8 mouse cellular contexts compared by ENCODE assay signal in the genomic region with DNA sequence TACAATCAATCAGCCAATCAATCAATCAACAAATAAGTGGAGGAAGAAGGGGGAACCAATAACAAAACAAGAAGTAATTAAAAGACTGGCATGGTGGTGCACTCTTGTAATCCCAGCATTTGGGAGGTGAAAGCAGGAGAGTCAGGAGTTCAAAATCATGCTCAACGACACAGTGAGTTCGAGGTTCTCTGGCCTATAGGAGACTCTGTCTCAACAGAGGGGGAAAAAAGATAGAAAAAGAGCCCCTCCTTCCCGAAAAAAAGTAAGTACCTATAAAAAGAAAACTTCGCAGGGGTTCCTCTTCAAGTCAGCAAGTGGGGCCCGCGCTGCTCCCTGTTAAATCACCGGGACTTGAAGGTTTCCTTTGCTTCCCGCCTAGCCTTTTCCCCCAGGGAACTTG. TPM values are rescaled to one million over a fixed set of nuclear protein-coding genes. Genes with fewer than 3 reads are reported as not detected.
A peak's percentile ranks its signal among the peaks of the same experiment; 100 is the strongest.
DNase-seq lines count a peak whose midpoint lies in the region; ATAC-seq and TF ChIP-seq lines count a peak whose summit lies in the region.

A gene (plus strand): TSS at position 136 of the 400 bp plus-strand sequence.
A gene (minus strand): TSS at position 347 of the 400 bp plus-strand sequence.

- no peak within 1 kb of the TSS for H3K27ac ChIP-seq in cerebellum, adult 2 months (ENCODE audit: insufficient read depth, low read length)
- no peak within 1 kb of the TSS for H3K27ac ChIP-seq in ES-Bruce4 (ENCODE audit: insufficient read depth, low read length)
- peak within 1 kb of the TSS; percentile 7 for H3K27ac ChIP-seq in forebrain, embryonic 11.5 days (ENCODE audit: low read depth, low read length)
- H3K27ac ChIP-seq in liver, embryonic 12.5 days, result peak within 1 kb of the TSS; percentile 78
- H3K27ac ChIP-seq in stomach, postnatal 0 days (replicated peaks), result peak within 1 kb of the TSS; percentile 74

- peaks cover 7% of the 10 kb centered on the region for H3K36me3 ChIP-seq in ES-Bruce4 (ENCODE audit: control insufficient read depth, insufficient read depth, low read length, poor library complexity, severe bottlenecking)
- H3K36me3 ChIP-seq in forebrain, embryonic 11.5 days (ENCODE audit: control insufficient read depth, insufficient read depth, low read length), result no peaks in the 10 kb centered on the region
- H3K36me3 ChIP-seq in liver, embryonic 12.5 days, result peaks cover 5% of the 10 kb centered on the region; the same call in 1 of the 2 replicates
- H3K36me3 ChIP-seq in stomach, postnatal 0 days (ENCODE audit: control insufficient read depth, insufficient read depth, low read length), result no peaks in the 10 kb centered on the region

- DNase-seq in cerebellum, adult 2 months, result no peak
- no peak for DNase-seq in cerebellum, adult 11 months
- DNase-seq in forebrain, embryonic 11.5 days (ENCODE audit: low spot score), result no peak
- no peak for DNase-seq in stomach, postnatal 0 days (ENCODE audit: low spot score)
- no peak for DNase-seq in embryo, embryonic 10 days (ENCODE audit: low spot score)

- TF ChIP-seq CTCF in cerebellum, adult 2 months (IDR thresholded peaks at IDR 0.05; ENCODE audit: borderline replicate concordance, insufficient read depth, low read depth, low read length), result no peak
- TF ChIP-seq CTCF in ES-Bruce4 (IDR thresholded peaks at IDR 0.05; ENCODE audit: low read depth, low read length), result no peak
- no peak for TF ChIP-seq CTCF in stomach, postnatal 0 days (IDR thresholded peaks at IDR 0.05; ENCODE audit: low read depth)

- WGBS in cerebellum, adult 2 months, result 12% methylated on average over 8 of the region's 8 CpGs
- 30% methylated on average over 8 of the region's 8 CpGs for WGBS in forebrain, embryonic 11.5 days
- WGBS in liver, embryonic 12.5 days (ENCODE audit: insufficient replicate concordance), result 5% methylated on average over 8 of the region's 8 CpGs
- 11% methylated on average over 8 of the region's 8 CpGs for WGBS in stomach, postnatal 0 days

- peak within 1 kb of the TSS; percentile 95 for H3K9ac ChIP-seq in ES-Bruce4 (ENCODE audit: low read depth, poor library complexity, severe bottlenecking)
- H3K9ac ChIP-seq in forebrain, embryonic 11.5 days (ENCODE audit: low read length), result peak within 1 kb of the TSS; percentile 69
- H3K9ac ChIP-seq in liver, embryonic 12.5 days, result peak within 1 kb of the TSS; percentile 91
- peak within 1 kb of the TSS; percentile 81 for H3K9ac ChIP-seq in stomach, postnatal 0 days (ENCODE audit: low read length)

- H3K4me2 ChIP-seq in forebrain, embryonic 11.5 days (ENCODE audit: low read depth, low read length, severe bottlenecking), result peak within 1 kb of the TSS; percentile 55
- peak within 1 kb of the TSS; percentile 79 for H3K4me2 ChIP-seq in liver, embryonic 12.5 days
- H3K4me2 ChIP-seq in stomach, postnatal 0 days (replicated peaks; ENCODE audit: low read depth), result peak within 1 kb of the TSS; percentile 58

- no peak; the same call in 1 of the 2 replicates for ATAC-seq in forebrain, embryonic 11.5 days (replicated peaks; ENCODE audit: low FRiP score)
- no peak for ATAC-seq in hematopoietic stem cell, adult 5-6 weeks (replicated peaks in 1 of 2; ENCODE audit: insufficient read depth in 1 of 2, low FRiP score in 2 of 2, low TSS enrichment in 1 of 2, low read depth in 1 of 2, poor library complexity in 2 of 2, severe bottlenecking in 2 of 2)
- ATAC-seq in liver, embryonic 12.5 days, result peak; percentile 16; the same call in 1 of the 2 replicates
- ATAC-seq in stomach, postnatal 0 days (ENCODE audit: low FRiP score, low TSS enrichment), result peak; percentile 12; the same call in 1 of the 2 replicates

- H3K9me3 ChIP-seq in ES-Bruce4 (replicated peaks; ENCODE audit: control insufficient read depth, insufficient read depth, low read length, poor library complexity, severe bottlenecking), result no peaks in the 10 kb centered on the region
- H3K9me3 ChIP-seq in forebrain, embryonic 11.5 days (ENCODE audit: control insufficient read depth, low read length), result no peaks in the 10 kb centered on the region
- H3K9me3 ChIP-seq in liver, embryonic 12.5 days (replicated peaks), result no peaks in the 10 kb centered on the region
- no peaks in the 10 kb centered on the region for H3K9me3 ChIP-seq in stomach, postnatal 0 days (ENCODE audit: control insufficient read depth, low read length)

- H3K4me1 ChIP-seq in cerebellum, adult 2 months (ENCODE audit: control insufficient read depth, insufficient read depth, low read length), result no peaks in the 10 kb centered on the region
- no peaks in the 10 kb centered on the region for H3K4me1 ChIP-seq in ES-Bruce4 (ENCODE audit: control insufficient read depth, insufficient read depth, low read length)
- H3K4me1 ChIP-seq in forebrain, embryonic 11.5 days (replicated peaks; ENCODE audit: control insufficient read depth, insufficient read depth, low read length), result no peaks in the 10 kb centered on the region
- H3K4me1 ChIP-seq in liver, embryonic 12.5 days, result peaks cover 12% of the 10 kb centered on the region; the same call in 1 of the 2 replicates
- H3K4me1 ChIP-seq in stomach, postnatal 0 days (replicated peaks; ENCODE audit: control insufficient read depth, insufficient read depth), result no peaks in the 10 kb centered on the region

- H3K27me3 ChIP-seq in cerebellum, adult 2 months (ENCODE audit: control insufficient read depth, insufficient read depth, low read length), result no peaks in the 10 kb centered on the region
- no peaks in the 10 kb centered on the region for H3K27me3 ChIP-seq in ES-Bruce4 (ENCODE audit: control insufficient read depth, insufficient read depth, low read length, poor library complexity, severe bottlenecking)
- no peaks in the 10 kb centered on the region for H3K27me3 ChIP-seq in forebrain, embryonic 11.5 days (ENCODE audit: control insufficient read depth, insufficient read depth, low read length)
- H3K27me3 ChIP-seq in liver, embryonic 12.5 days (replicated peaks), result peaks cover 6% of the 10 kb centered on the region; the same call in 1 of the 2 replicates
- H3K27me3 ChIP-seq in stomach, postnatal 0 days (ENCODE audit: control insufficient read depth, insufficient read depth, low read length), result no peaks in the 10 kb centered on the region

- no peak for TF ChIP-seq POLR2A in cerebellum, adult 2 months (IDR thresholded peaks at IDR 0.05; ENCODE audit: borderline replicate concordance, insufficient read depth, low read length)
- no peak for TF ChIP-seq POLR2A in ES-Bruce4 (IDR thresholded peaks at IDR 0.05; ENCODE audit: insufficient read depth, low read length)

- peak within 1 kb of the TSS; percentile 72 for H3K4me3 ChIP-seq in cerebellum, adult 2 months (replicated peaks; ENCODE audit: insufficient read depth, low read depth, low read length)
- peak within 1 kb of the TSS; percentile 94 for H3K4me3 ChIP-seq in ES-Bruce4 (ENCODE audit: low read depth, low read length)
- H3K4me3 ChIP-seq in forebrain, embryonic 11.5 days (ENCODE audit: low read depth, low read length), result peak within 1 kb of the TSS; percentile 60
- peak within 1 kb of the TSS; percentile 82 for H3K4me3 ChIP-seq in liver, embryonic 12.5 days
- H3K4me3 ChIP-seq in stomach, postnatal 0 days (ENCODE audit: low read depth, low read length), result peak within 1 kb of the TSS; percentile 68

- TF ChIP-seq EP300 in ES-Bruce4 (IDR thresholded peaks at IDR 0.05; ENCODE audit: insufficient read depth, low read depth, low read length), result no peak
- TF ChIP-seq EP300 in stomach, postnatal 0 days (optimal IDR thresholded peaks at IDR 0.05), result no peak

RNA-seq across cellular contexts. Expression of the first gene that starts in this region (rescaled TPM):
- polyA plus RNA-seq in cerebellum, adult 2 months (2012; rRNA removed), result 39.8 and 41.1 TPM in 2 replicates
- polyA plus RNA-seq in ES-Bruce4 (2011; ENCODE audit: insufficient read depth, insufficient read length, low read depth, missing spikeins), result 101 and 112 TPM in 2 replicates
- polyA plus RNA-seq in forebrain, embryonic 11.5 days (2014; fragmentation: Nextera tagmentation; extraction: Ambion mirVana), result 119 and 121 TPM in 2 replicates
- 10.0 and 12.4 TPM in 2 replicates for total RNA-seq in hematopoietic stem cell, adult 5-6 weeks (2017)
- polyA plus RNA-seq in liver, embryonic 12.5 days (2016; fragmentation: Nextera tagmentation; extraction: Ambion mirVana), result 88.0 and 89.9 TPM in 2 replicates
- polyA plus RNA-seq in stomach, postnatal 0 days (2015; fragmentation: Nextera tagmentation; extraction: Ambion mirVana), result 128 and 139 TPM in 2 replicates

RNA-seq across cellular contexts. Expression of the second gene that starts in this region (rescaled TPM):
- polyA plus RNA-seq in cerebellum, adult 2 months (2012; rRNA removed), result 28.8 and 30.2 TPM in 2 replicates
- polyA plus RNA-seq in ES-Bruce4 (2011; ENCODE audit: insufficient read depth, insufficient read length, low read depth, missing spikeins), result 20.2 and 20.7 TPM in 2 replicates
- 35.5 and 36.2 TPM in 2 replicates for polyA plus RNA-seq in forebrain, embryonic 11.5 days (2014; fragmentation: Nextera tagmentation; extraction: Ambion mirVana)
- total RNA-seq in hematopoietic stem cell, adult 5-6 weeks (2017), result 72.4 and 76.5 TPM in 2 replicates
- polyA plus RNA-seq in liver, embryonic 12.5 days (2016; fragmentation: Nextera tagmentation; extraction: Ambion mirVana), result 18.5 and 22.2 TPM in 2 replicates
- 14.6 and 15.1 TPM in 2 replicates for polyA plus RNA-seq in stomach, postnatal 0 days (2015; fragmentation: Nextera tagmentation; extraction: Ambion mirVana)

Comparison
In these comparisons a context has a peak if more than half of its experiments do, and no peak if none do; other contexts are left out.
1. H3K27ac ChIP-seq: peak in forebrain, embryonic 11.5 days (single experiment), liver, embryonic 12.5 days (single experiment) and stomach, postnatal 0 days (single experiment); none in cerebellum, adult 2 months (single experiment) and ES-Bruce4 (single experiment).
2. ATAC-seq: peak in liver, embryonic 12.5 days (single experiment) and stomach, postnatal 0 days (single experiment); none in forebrain, embryonic 11.5 days (single experiment) and hematopoietic stem cell, adult 5-6 weeks (0 of 2).
3. Peak in every context shown above with its lines, with median percentiles within 50 percentile points of each other: H3K4me3 ChIP-seq, H3K9ac ChIP-seq and H3K4me2 ChIP-seq.